Mouse (Mus musculus) CH12.LX (cell line): Measurements from ENCODE around the gene Rps6ka1. TPM values are rescaled to one million over a fixed set of nuclear protein-coding genes. Genes with fewer than 3 reads are reported as not detected.

Experiments
- DNase-seq: peaks from one replicate; pipeline ENCODE4 v3.0.0-alpha.2; 2013; ENCODE audit errors: extremely low read depth
- H3K27ac ChIP-seq: 2 replicates; pipeline ENCODE4 v1.5.1; 2012; ENCODE audit warnings: low read depth, mild to moderate bottlenecking, control low read depth, moderate library complexity; ENCODE audit not compliant: insufficient read depth
- H3K27me3 ChIP-seq: replicated peaks from 2 replicates; pipeline ENCODE3; 2012; ENCODE audit warnings: inconsistent platforms
- H3K36me3 ChIP-seq, 2 experiments: replicated peaks in 1 of 2; 2 replicates each; pipeline versions ENCODE3 to v1.6.1; 2012; ENCODE audit warnings: inconsistent platforms in 1 of 2, low read length in 1 of 2, mild to moderate bottlenecking in 1 of 2, mixed read lengths in 1 of 2, moderate library complexity in 1 of 2; ENCODE audit not compliant: control insufficient read depth in 1 of 2, insufficient read depth in 1 of 2
- H3K4me1 ChIP-seq, 2 experiments: 2 replicates each; pipeline ENCODE4 v1.6.1; 2012; ENCODE audit warnings: inconsistent platforms in 1 of 2, moderate library complexity in 1 of 2; ENCODE audit not compliant: insufficient read depth in 2 of 2, control insufficient read depth in 1 of 2
- H3K4me2 ChIP-seq: 2 replicates; pipeline ENCODE4 v1.6.1; 2012; ENCODE audit warnings: low read depth, mild to moderate bottlenecking, control low read depth; ENCODE audit not compliant: poor library complexity, insufficient read depth, severe bottlenecking
- H3K4me3 ChIP-seq, 3 experiments: fragments of 150-350 bp in 1 of 3; sonication (generic) in 1 of 3; replicated peaks in 1 of 3; 2 replicates each; pipeline versions ENCODE3 to v1.5.1; 2011 to 2012; ENCODE audit warnings: low read depth in 2 of 3, low read length in 2 of 3, mild to moderate bottlenecking in 2 of 3, moderate library complexity in 2 of 3, control low read depth in 1 of 3, improper control_type of control experiment in 1 of 3, inconsistent platforms in 1 of 3, mixed read lengths in 1 of 3; ENCODE audit not compliant: poor library complexity in 1 of 3
- H3K79me2 ChIP-seq: replicated peaks from 2 replicates; pipeline ENCODE4 v1.6.1; 2012; ENCODE audit warnings: mild to moderate bottlenecking, moderate library complexity; ENCODE audit not compliant: control insufficient read depth, poor library complexity, insufficient read depth, severe bottlenecking; ENCODE audit errors: extremely low read depth
- H3K9ac ChIP-seq: 2 replicates; pipeline ENCODE4 v1.6.1; 2012; ENCODE audit warnings: low read depth, mild to moderate bottlenecking, control low read depth, moderate library complexity; ENCODE audit not compliant: insufficient read depth
- H3K9me3 ChIP-seq: replicated peaks from 2 replicates; pipeline ENCODE3; 2012; ENCODE audit warnings: low read length, inconsistent platforms, mixed read lengths
- BHLHE40 ChIP-seq: IDR thresholded peaks from 2 replicates; pipeline ENCODE4 v1.6.1; 2011; ENCODE audit warnings: mild to moderate bottlenecking, low read depth, low read length, improper control_type of control experiment
- CHD1 ChIP-seq: IDR thresholded peaks from 2 replicates; pipeline ENCODE4 v1.6.1; 2012; ENCODE audit warnings: low read depth, low read length, improper control_type of control experiment, inconsistent platforms
- CTCF ChIP-seq, 2 experiments: IDR thresholded peaks in 1 of 2; conservative IDR thresholded peaks in 1 of 2; 2 replicates each; pipeline ENCODE4 v1.5.1; 2011 to 2012; ENCODE audit warnings: low read depth in 2 of 2, low read length in 2 of 2, improper control_type of control experiment in 1 of 2, inconsistent platforms in 1 of 2, mild to moderate bottlenecking in 1 of 2, moderate library complexity in 1 of 2
- E2F4 ChIP-seq: IDR thresholded peaks from 2 replicates; pipeline ENCODE4 v1.6.1; 2011; ENCODE audit warnings: low read depth, low read length, improper control_type of control experiment; ENCODE audit not compliant: insufficient replicate concordance
- ETS1 ChIP-seq: conservative IDR thresholded peaks from 2 replicates; pipeline ENCODE4 v1.6.1; 2012; ENCODE audit warnings: low read depth, mild to moderate bottlenecking, inconsistent platforms, low read length, improper control_type of control experiment, moderate library complexity
- HCFC1 ChIP-seq: IDR thresholded peaks from 2 replicates; pipeline ENCODE4 v1.6.1; 2012; ENCODE audit warnings: low read depth, mild to moderate bottlenecking, inconsistent platforms, low read length, improper control_type of control experiment
- IRF4 ChIP-seq: IDR thresholded peaks from 2 replicates; pipeline ENCODE4 v1.6.1; 2014; ENCODE audit warnings: low read depth, mild to moderate bottlenecking, inconsistent platforms, low read length, improper control_type of control experiment
- KAT2A ChIP-seq: IDR thresholded peaks from 2 replicates; pipeline ENCODE4 v1.6.1; 2012; ENCODE audit warnings: low read length, improper control_type of control experiment, inconsistent platforms; ENCODE audit not compliant: insufficient replicate concordance
- MAFK ChIP-seq: IDR thresholded peaks from 2 replicates; pipeline ENCODE4 v1.6.1; 2011; ENCODE audit warnings: low read length, improper control_type of control experiment; ENCODE audit not compliant: insufficient replicate concordance
- MAX ChIP-seq: IDR thresholded peaks from 2 replicates; pipeline ENCODE4 v1.6.1; 2011; ENCODE audit warnings: low read length, improper control_type of control experiment
- MAZ ChIP-seq: IDR thresholded peaks from 2 replicates; pipeline ENCODE4 v1.6.1; 2012; ENCODE audit warnings: low read depth, mild to moderate bottlenecking, inconsistent platforms, low read length, improper control_type of control experiment, moderate library complexity
- PAX5 ChIP-seq: IDR thresholded peaks from 2 replicates; pipeline ENCODE4 v1.6.1; 2012; ENCODE audit warnings: low read length, inconsistent platforms, mixed read lengths
- RCOR1 ChIP-seq: conservative IDR thresholded peaks from 2 replicates; pipeline ENCODE4 v1.6.1; 2012; ENCODE audit warnings: low read depth, mild to moderate bottlenecking, inconsistent platforms, low read length, improper control_type of control experiment
- SMC3 ChIP-seq: IDR thresholded peaks from 2 replicates; pipeline ENCODE4 v1.6.1; 2011; ENCODE audit warnings: low read depth, low read length, improper control_type of control experiment
- TCF12 ChIP-seq: IDR thresholded peaks from 2 replicates; pipeline ENCODE4 v1.6.1; 2014; ENCODE audit warnings: low read depth, mild to moderate bottlenecking, inconsistent platforms, low read length, improper control_type of control experiment
- ZMIZ1 ChIP-seq: IDR thresholded peaks from 2 replicates; pipeline ENCODE4 v1.6.1; 2012; ENCODE audit warnings: low read depth, mild to moderate bottlenecking, inconsistent platforms, low read length, improper control_type of control experiment
- ZNF384 ChIP-seq: IDR thresholded peaks from 2 replicates; pipeline ENCODE4 v1.6.1; 2012; ENCODE audit warnings: low read depth, low read length, improper control_type of control experiment, inconsistent platforms
- dilution Hi-C: fragments of 300-500 bp; cut with MboI; formaldehyde crosslinking; loops from 2 replicates; pipeline ENCODE4 v1.14.3; 2020; ENCODE audit warnings: low sequenced_read_pairs; ENCODE audit not compliant: extremely low pct_unique_long_range_greater_than_20kb, extremely low pct_ligation_motif_present
- in situ Hi-C: fragments of 300-500 bp; cut with MboI; formaldehyde crosslinking; loops from 3 replicates; pipeline ENCODE4 v1.14.3; 2019; ENCODE audit warnings: low sequenced_read_pairs, low pct_ligation_motif_present, low pct_unique_long_range_greater_than_20kb, mixed read lengths
- polyA plus RNA-seq: library from polyadenylated mRNA; unstranded; fragments of >175 nt; gene quantifications from 2 replicates; pipeline ENCODE4 v1.2.1, GENCODE M21; 2012; ENCODE audit warnings: low read depth; ENCODE audit not compliant: insufficient read length
- total RNA-seq, 2 experiments: library from RNA; depleted of rRNA; stranded (reverse); fragments of 300-350 nt in 1 of 2; fragments of >200 nt in 1 of 2; gene quantifications; 2 replicates each; pipeline ENCODE4 v1.2.3; 2012 to 2014

Gene Rps6ka1
- total and polyA plus RNA-seq, 3 experiments, result 72.5 to 130 (median 123) TPM

- no peak overlapping the region for H3K27ac ChIP-seq
- dilution Hi-C loops (no loop called here), in situ Hi-C loops (no loop called here)
- H3K79me2 ChIP-seq, result no peaks in the 10 kb centered on the region
- H3K27me3 ChIP-seq, result no peaks in the 10 kb centered on the region
- H3K4me1 ChIP-seq, result peaks cover 10 to 44% of the 10 kb centered on the region in 2 experiments; a peak in 3 of 4 replicates
- H3K4me2 ChIP-seq, result no peak overlapping the region
- TF ChIP-seq HCFC1 (no peak), RCOR1 (no peak), CHD1 (no peak), PAX5 (no peak), SMC3 (no peak), MAX (no peak), MAZ (no peak), TCF12 (no peak), MAFK (no peak), ETS1 (no peak), ZMIZ1 (no peak), ZNF384 (no peak)
- TF ChIP-seq, all 38 proteins: peak for 0
- no peak overlapping the region for H3K4me3 ChIP-seq
- no peak overlapping the region for H3K9ac ChIP-seq
- no peak for DNase-seq
- H3K9me3 ChIP-seq, result no peaks in the 10 kb centered on the region
- peaks cover 2 to 57% of the 10 kb centered on the region in 2 experiments for H3K36me3 ChIP-seq
Measured at GRCm38 (mm10) chr4:133879145-133879902, 8.3 kb downstream of the Rps6ka1 start.

GRCm38 (mm10) chr4:133877850-133878755 is 9.5 kb downstream of the Rps6ka1 start:
- Histone ChIP-seq H3K9me3 (no peaks in the 10 kb centered on the region), H3K9ac (no peak overlapping the region), H3K4me1 (peaks cover 19 to 50% of the 10 kb centered on the region in 2 experiments), H3K27ac (no peak overlapping the region), H3K36me3 (peaks cover 2 to 51% of the 10 kb centered on the region in 2 experiments), H3K27me3 (no peaks in the 10 kb centered on the region), H3K79me2 (0 out of 2 replicates have a peak, but pooled peaks cover 3% of the 10 kb centered on the region)
- in situ Hi-C loops (no loop called here), dilution Hi-C loops (no loop called here)
- TF ChIP-seq CTCF (conservative IDR thresholded peaks at IDR 0.05 in 1 of 2, IDR thresholded peaks at IDR 0.05 in 1 of 2; ENCODE audit: low read depth in 2 of 2, low read length in 2 of 2), result peak; percentile 66 to 68
- no peak for TF ChIP-seq E2F4
- no peak for TF ChIP-seq KAT2A
- TF ChIP-seq IRF4, result no peak
- no peak for TF ChIP-seq ZMIZ1
- peak; percentile 41 for TF ChIP-seq SMC3
- TF ChIP-seq BHLHE40, result no peak
- TF ChIP-seq, all 38 proteins: peak for 2
- peak; percentile 62 for DNase-seq
- Histone ChIP-seq H3K4me2 (no peak overlapping the region), H3K4me3 (no peak overlapping the region)
